Mouse (Mus musculus): ENCODE results near the gene Isca2.

Isca2 gene

GRCm38 (mm10) chr12:84819236-84820168 lies 46.5 kb downstream of the Isca2 start:
- DNase-seq, result peak; percentile 51 to 60

- no peak for DNase-seq
Measured at GRCm38 (mm10) chr12:84823601-84824000, 50.5 kb downstream of the Isca2 start.

GRCm38 (mm10) chr12:84824203-84824602 lies 51.2 kb downstream of the Isca2 start:
- no peak for DNase-seq
